Mouse (Mus musculus): ENCODE measurements at regions not wholly inside any gene's neighbourhood (a gene's known extent, or its start where the extent isn't known, plus 50 kb on each side); places are given as distances from the start of the nearest gene placed in this dataset.

- no peak for DNase-seq (ENCODE audit: low spot score in 2 of 2)
Measured at GRCm38 (mm10) chr16:95929700-95930435, 60.9 kb downstream of the Psmg1 start.

- DNase-seq (ENCODE audit: low spot score in 2 of 2): no peak
Measured at GRCm38 (mm10) chr16:95928290-95929260, 62.2 kb downstream of the Psmg1 start.

- no peak for DNase-seq (ENCODE audit: low spot score in 2 of 2)
Measured at GRCm38 (mm10) chr16:95926558-95926957, 64.2 kb downstream of the Psmg1 start.

GRCm38 (mm10) chr16:95924716-95925115 is 66.0 kb downstream of the Psmg1 start:
- no peak for DNase-seq (ENCODE audit: low spot score in 2 of 2)

- no peak for DNase-seq (ENCODE audit: low spot score in 2 of 2)
Measured at GRCm38 (mm10) chr16:95923991-95924390, 66.8 kb downstream of the Psmg1 start.

- DNase-seq (ENCODE audit: low spot score in 2 of 2): no peak
Measured at GRCm38 (mm10) chr16:95922369-95922934, 68.3 kb downstream of the Psmg1 start.

GRCm38 (mm10) chr16:95921169-95921568 is 69.6 kb downstream of the Psmg1 start:
- DNase-seq (ENCODE audit: low spot score in 2 of 2): no peak

GRCm38 (mm10) chr16:95918651-95919425 is 71.9 kb downstream of the Psmg1 start:
- DNase-seq (ENCODE audit: low spot score in 2 of 2): peak in 1 of 2 experiments; percentile 53

GRCm38 (mm10) chr16:95917635-95918407 is 72.9 kb downstream of the Psmg1 start:
- DNase-seq (ENCODE audit: low spot score in 2 of 2): no peak

- DNase-seq (ENCODE audit: low spot score in 2 of 2): peak in 1 of 2 experiments; percentile 33
Measured at GRCm38 (mm10) chr16:95913879-95914278, 76.9 kb downstream of the Psmg1 start.

GRCm38 (mm10) chr16:95904531-95905165 is 86.1 kb downstream of the Psmg1 start:
- no peak for DNase-seq (ENCODE audit: low spot score in 2 of 2)

GRCm38 (mm10) chr16:95903383-95903913 is 87.3 kb downstream of the Psmg1 start:
- no peak for DNase-seq (ENCODE audit: low spot score in 2 of 2)

GRCm38 (mm10) chr16:95902177-95902576 is 88.6 kb downstream of the Psmg1 start:
- DNase-seq (ENCODE audit: low spot score in 2 of 2): no peak

GRCm38 (mm10) chr16:95901388-95901787 is 89.4 kb downstream of the Psmg1 start:
- DNase-seq (ENCODE audit: low spot score in 2 of 2): no peak

GRCm38 (mm10) chr16:95900181-95900580 is 90.6 kb downstream of the Psmg1 start:
- no peak for DNase-seq (ENCODE audit: low spot score in 2 of 2)

GRCm38 (mm10) chr16:95899672-95900071 is 91.1 kb downstream of the Psmg1 start:
- DNase-seq (ENCODE audit: low spot score in 2 of 2): no peak

- no peak for DNase-seq (ENCODE audit: low spot score in 2 of 2)
Measured at GRCm38 (mm10) chr16:95897843-95898242, 92.9 kb downstream of the Psmg1 start.

- DNase-seq (ENCODE audit: low spot score in 2 of 2): no peak
Measured at GRCm38 (mm10) chr16:95896126-95896525, 94.6 kb downstream of the Psmg1 start.

GRCm38 (mm10) chr16:95893534-95894290 is 97.0 kb downstream of the Psmg1 start:
- DNase-seq (ENCODE audit: low spot score in 2 of 2): no peak

All from left cerebral cortex, adult 8-10 months (tissue).